Mouse (Mus musculus): ENCODE results near the gene Wnt5b.

Wnt5b gene

GRCm38 (mm10) chr6:119521931-119522391 lies 22.2 kb downstream of the Wnt5b start:
- peak in 1 of 2 experiments; percentile 26 for DNase-seq (ENCODE audit: low spot score in 2 of 2)

DNA sequence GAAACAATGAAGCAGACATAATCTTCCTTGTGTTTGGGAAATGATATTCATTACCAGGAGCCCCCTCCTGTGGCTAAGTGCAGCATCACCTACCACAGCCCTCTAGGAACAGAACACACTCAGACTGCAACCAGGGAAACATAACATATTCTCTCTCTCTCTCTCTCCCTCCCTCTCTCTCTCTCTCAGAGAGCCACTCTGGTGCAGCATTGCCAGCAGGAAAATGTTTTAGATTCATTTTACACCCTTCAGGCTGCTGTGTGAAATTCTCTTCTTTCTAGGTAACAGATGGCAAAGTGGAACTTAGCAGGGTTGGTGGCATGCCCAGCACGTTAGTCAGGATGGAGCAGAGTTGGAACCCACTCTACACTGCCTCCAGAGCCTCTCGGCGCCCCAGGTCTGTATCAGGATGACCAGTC lies 22.7 kb downstream of the Wnt5b start:
- DNase-seq (ENCODE audit: low spot score in 2 of 2) = peak in 1 of 2 experiments; percentile 26

GRCm38 (mm10) chr6:119520731-119521130 lies 23.4 kb downstream of the Wnt5b start:
- no peak for DNase-seq (ENCODE audit: low spot score in 2 of 2)

DNA sequence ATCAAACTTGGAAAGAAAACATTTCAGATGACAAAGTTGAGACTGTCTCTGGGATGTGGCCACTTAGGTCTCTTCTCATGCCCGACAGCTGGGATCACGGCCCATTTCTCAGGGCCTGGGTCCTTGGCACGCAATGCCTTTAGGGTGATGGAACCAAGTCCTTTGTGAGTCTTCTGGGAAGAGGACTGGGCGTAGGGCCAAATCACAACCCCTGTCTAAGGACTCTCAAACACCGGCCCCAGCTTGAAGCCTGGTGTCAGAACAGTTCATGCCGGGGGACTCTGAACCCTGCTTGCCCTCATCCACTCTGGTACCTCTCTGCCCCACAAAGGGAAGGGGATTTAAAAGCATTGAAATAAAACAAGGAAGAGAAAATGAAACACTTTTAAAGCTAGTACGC lies 30.1 kb downstream of the Wnt5b start:
- no peak for DNase-seq (ENCODE audit: low spot score in 2 of 2)

- DNase-seq (ENCODE audit: low spot score in 2 of 2) = no peak
These were observed 30.7 kb downstream of the Wnt5b start for GRCm38 (mm10) chr6:119513452-119513851.

DNA sequence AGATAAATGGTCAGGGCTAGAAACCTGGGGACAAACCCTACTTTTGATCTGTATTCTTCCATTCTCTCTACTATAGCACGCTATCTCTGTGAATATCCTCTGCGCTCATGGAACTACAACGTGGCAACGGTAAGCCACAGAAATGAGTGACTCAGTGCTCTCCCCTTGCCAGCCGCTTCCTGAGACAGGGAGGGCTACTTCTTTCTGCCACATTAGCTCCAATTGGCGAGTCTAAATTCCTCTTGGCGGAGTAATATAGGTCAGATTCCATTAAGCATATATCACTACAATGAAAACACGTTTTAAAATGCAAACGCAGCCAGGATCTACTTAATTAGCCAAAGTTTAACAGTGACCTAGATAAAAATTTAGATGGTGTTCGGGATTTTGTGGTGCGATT lies 31.4 kb downstream of the Wnt5b start:
- no peak for DNase-seq (ENCODE audit: low spot score in 2 of 2)

- DNase-seq (ENCODE audit: low spot score in 2 of 2) = no peak
These were observed 34.6 kb downstream of the Wnt5b start for GRCm38 (mm10) chr6:119509437-119510037.

- no peak for DNase-seq (ENCODE audit: low spot score in 2 of 2)
These were observed 35.3 kb downstream of the Wnt5b start for GRCm38 (mm10) chr6:119508634-119509375.

DNA sequence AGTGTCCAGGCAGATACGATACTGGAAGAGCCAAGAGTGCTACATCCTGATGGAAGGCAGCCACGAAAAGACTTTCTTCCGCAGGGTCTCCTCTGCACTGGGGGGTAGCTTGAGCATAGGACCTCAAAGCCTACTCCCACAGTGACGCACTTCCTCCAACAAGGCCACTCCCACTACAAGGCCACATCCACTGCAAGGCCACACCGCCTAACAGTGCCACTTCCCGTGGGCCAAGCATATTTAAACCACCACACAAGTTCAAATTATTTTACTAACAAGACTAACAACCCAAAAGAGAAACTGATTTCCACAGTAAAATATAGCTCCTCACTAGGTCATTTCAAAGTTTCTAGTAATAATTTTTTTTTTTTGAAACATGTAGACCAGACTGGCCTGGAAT lies 35.9 kb downstream of the Wnt5b start:
- no peak for DNase-seq (ENCODE audit: low spot score in 2 of 2)

GRCm38 (mm10) chr6:119505525-119506225 lies 38.5 kb downstream of the Wnt5b start:
- DNase-seq (ENCODE audit: low spot score in 2 of 2) = no peak

- DNase-seq (ENCODE audit: low spot score in 2 of 2) = no peak
These were observed 39.4 kb downstream of the Wnt5b start for GRCm38 (mm10) chr6:119504756-119505155.

DNA sequence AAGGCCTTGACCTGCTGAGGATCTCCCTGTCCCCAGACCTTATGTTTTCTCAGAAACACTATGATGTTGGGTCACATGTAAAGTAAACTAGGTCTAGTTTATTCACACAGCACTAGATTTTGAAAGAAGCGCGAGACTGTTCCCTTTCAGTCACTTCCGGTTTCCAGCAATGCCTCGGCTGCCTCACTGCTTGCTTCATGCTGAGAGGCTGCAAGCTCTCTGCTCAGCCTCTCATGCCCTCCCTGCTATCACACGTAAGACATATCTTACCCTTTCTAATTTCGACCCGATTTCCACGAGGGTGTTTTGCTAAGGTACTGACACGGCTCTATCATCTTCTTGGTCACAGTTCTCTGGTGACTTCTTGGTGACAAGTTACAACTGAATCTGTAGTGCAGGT lies 42.1 kb downstream of the Wnt5b start:
- no peak for DNase-seq (ENCODE audit: low spot score in 2 of 2)

DNA sequence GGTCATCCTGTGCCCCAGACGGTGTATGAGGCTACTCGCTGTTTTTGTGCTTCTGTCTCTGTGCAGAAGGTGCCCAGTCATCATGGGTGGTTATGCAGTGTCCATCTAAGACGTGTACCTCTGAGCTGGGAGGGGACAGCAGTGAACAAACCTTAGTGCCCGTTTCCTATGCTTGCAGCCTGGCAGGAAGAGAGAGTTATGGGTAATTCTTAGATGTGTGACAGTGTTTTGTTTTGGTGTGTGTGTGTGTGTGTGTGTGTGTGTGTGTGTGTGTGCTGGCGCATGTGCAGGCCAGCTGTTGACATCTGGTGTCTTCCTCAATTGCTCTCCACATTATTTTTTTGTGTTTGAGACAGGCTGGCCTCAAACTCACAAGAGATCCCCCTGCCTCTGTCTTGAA lies 44.1 kb downstream of the Wnt5b start:
- DNase-seq (ENCODE audit: low spot score in 2 of 2) = no peak

DNA sequence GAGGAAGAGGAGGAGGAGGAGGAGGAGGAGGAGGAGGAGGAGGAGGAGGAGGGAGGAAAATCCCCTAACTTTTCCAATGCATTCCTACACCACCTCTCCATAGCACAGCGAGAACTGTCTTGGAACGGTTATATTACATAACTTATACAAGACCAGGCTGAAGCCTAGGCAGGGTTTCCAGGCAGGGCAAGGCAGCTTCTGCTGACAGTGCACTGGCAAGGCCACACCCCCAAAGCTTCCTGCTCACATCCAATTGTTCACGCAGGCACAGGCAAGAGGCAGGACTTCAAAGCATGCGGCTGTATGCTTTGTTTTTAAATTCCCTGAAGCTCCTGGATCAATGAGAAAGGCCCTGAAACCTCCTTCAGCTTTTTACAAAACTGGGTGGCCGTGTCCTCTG lies 44.9 kb downstream of the Wnt5b start:
- no peak for DNase-seq (ENCODE audit: low spot score in 2 of 2)

GRCm38 (mm10) chr6:119492630-119493014 lies 51.5 kb downstream of the Wnt5b start:
- no peak for DNase-seq (ENCODE audit: low spot score in 2 of 2)

DNA sequence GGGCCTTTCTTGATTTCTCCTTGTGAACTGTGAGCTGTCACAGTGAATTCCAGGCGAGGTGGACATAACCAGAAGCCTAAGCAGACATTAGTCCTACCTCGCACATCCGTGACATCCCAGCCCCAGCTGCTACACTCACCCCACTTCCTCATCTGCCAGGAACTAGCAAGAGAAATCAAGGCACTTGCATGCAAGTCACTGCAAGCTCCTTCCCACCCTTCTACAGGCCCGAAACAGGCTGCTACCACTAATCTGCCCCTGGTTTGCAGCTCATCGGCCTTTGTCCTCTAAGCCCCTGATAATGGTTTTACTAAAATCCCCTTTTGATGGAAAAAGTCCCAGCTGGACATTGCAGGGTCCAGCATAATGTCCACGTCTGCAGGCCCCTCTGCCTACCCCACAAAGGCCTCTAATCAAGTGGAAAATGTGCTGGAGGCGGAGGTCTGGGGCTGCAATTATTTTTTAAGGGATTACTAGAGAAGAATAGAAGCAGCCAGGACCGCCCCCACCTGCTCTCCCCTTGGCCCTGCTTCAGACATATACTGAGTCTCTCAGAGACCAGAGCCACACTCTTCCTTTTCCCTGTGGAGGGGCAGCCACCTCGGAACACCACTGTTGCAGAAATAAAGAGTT lies 52.0 kb downstream of the Wnt5b start:
- no peak for DNase-seq (ENCODE audit: low spot score in 2 of 2)

DNA sequence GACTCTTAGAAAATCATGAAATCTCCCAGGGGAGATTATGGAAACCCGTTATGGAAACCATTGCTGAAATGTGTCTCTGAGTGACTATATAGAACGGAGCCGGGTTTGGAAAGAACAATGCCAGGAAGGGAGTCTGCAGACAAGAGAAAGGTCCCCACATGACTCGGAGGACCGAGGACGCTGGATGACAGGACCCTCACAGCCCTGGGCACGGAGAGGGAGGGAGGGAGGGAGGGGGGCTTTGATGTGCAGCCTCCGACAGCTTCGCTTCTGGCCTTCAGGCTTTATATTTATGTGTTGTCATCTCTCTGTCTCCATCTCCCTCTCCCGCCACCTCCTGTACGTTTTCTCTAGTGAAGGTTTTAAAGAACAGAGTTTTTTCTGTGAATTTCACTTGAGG lies 53.1 kb downstream of the Wnt5b start:
- no peak for DNase-seq (ENCODE audit: low spot score in 2 of 2)

- DNase-seq (ENCODE audit: low spot score in 2 of 2) = no peak
These were observed 53.6 kb downstream of the Wnt5b start for GRCm38 (mm10) chr6:119490549-119490948.

GRCm38 (mm10) chr6:119489765-119490164 lies 54.4 kb downstream of the Wnt5b start:
- no peak for DNase-seq (ENCODE audit: low spot score in 2 of 2)

DNA sequence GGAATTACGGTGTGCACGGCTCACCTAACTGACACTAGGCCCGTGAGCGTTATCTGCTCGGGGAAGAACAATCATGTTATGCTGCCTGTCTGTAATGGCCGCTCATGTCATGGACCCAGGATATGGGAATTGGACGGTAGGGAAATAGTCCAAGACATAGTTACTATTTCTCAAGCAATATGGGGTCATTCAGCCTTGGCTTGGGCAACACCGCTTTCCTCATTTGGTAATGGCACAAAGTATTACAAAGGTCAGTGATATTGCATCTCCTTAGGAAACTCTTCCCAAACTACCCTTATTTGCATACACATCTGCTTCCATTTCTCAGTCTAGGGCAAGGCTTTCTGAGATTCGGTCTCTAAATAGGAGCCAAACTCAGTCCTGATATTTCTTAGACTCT lies 56.5 kb downstream of the Wnt5b start:
- no peak for DNase-seq (ENCODE audit: low spot score in 2 of 2)

DNA sequence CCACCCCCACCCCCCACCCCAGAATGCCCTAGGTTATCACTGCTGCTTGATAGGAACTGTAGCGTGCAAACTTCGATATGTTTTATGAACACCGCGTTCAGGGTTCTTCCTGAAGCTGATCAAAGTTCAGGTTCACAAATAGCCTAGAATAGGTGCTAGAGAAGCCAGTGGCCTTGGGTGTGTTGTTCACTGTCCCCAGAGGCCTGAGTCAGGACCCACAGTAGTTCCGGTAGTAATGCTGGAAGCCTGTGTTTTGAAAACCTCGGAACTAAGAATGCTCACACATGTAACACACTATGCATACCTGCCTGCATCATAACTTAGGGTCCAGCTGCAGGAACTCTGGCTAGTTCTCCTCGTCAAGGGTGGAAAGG lies 57.1 kb downstream of the Wnt5b start:
- no peak for DNase-seq (ENCODE audit: low spot score in 2 of 2)

DNA sequence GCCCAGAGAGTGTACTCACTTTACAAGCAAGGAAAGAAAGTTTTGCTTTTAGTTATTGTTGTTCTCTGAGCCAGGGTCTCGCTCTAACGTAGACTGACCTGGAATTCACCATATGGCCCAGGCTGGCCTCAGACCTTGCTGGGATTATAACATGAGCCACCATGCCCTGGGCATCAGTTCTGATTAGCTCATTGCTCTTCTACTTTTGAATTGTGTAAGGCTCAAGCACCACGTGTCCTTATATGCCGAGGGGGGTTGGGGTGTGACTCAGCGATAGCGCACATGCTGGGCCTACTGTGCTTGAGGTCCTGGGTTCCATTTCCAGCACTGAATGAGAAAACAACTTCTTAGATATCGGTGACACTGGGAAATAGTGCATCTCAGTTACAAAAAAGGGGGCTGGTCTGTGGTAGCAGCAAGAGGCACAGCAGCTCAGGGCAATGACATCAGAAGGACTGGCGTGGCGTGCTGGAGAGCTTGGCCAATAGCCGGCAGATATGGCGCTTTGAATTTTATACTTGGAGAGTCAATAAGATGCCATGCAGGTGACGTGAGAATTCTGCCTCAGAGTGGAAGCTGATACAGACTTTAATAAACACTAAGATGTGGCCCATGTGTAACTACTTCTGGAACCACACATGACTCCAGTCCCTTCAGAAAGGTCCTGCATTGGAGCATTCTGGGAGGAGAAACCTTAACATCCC lies 57.6 kb downstream of the Wnt5b start:
- no peak for DNase-seq (ENCODE audit: low spot score in 2 of 2)

Data from frontal cortex, postnatal 10 days (tissue).